Comparison of ENCODE assay signal across 9 mouse cellular contexts in genomic region chr5:111890800-111891199, GRCm38 (mm10).
DNase-seq lines count a peak whose midpoint lies in the region; ATAC-seq lines count a peak whose summit lies in the region.
"Had no signal": no experiment of that assay in that cellular context is flagged by ENCODE, and none has a peak within 500 bp of the region (broad histone marks: within the 10 kb centered on the region; RNA-seq: fewer than 3 reads in every experiment).

No protein-coding gene starts in this region.

- H3K27ac ChIP-seq in hindbrain, embryonic 10.5 days, result peak overlapping the region; percentile 88
- H3K27ac ChIP-seq in hindbrain, embryonic 13.5 days, result no peak overlapping the region
- peak overlapping the region; percentile 98 for H3K27ac ChIP-seq in embryonic facial prominence, embryonic 13.5 days
- H3K27ac ChIP-seq in heart, embryonic 11.5 days (ENCODE audit: low read depth, low read length), result peak overlapping the region; percentile 68
- H3K27ac ChIP-seq in kidney, embryonic 16.5 days (ENCODE audit: low read length), result peak overlapping the region; percentile 78

- peaks cover 10% of the 10 kb centered on the region; the same call in 1 of the 2 replicates for H3K27me3 ChIP-seq in hindbrain, embryonic 10.5 days (ENCODE audit: insufficient read depth, poor library complexity, severe bottlenecking)
- H3K27me3 ChIP-seq in hindbrain, embryonic 13.5 days, result peaks cover 9% of the 10 kb centered on the region; the same call in 1 of the 2 replicates
- H3K27me3 ChIP-seq in embryonic facial prominence, embryonic 13.5 days, result no peaks in the 10 kb centered on the region
- H3K27me3 ChIP-seq in heart, embryonic 11.5 days (ENCODE audit: control insufficient read depth, insufficient read depth, low read length), result peaks cover 4% of the 10 kb centered on the region; the same call in 1 of the 2 replicates
- peaks cover 30% of the 10 kb centered on the region for H3K27me3 ChIP-seq in kidney, embryonic 16.5 days (ENCODE audit: insufficient read depth, low read length)
- H3K27me3 ChIP-seq: CH12.LX had no signal

- ATAC-seq in hindbrain, embryonic 13.5 days (ENCODE audit: low FRiP score), result no peak
- peak; percentile 78 for ATAC-seq in embryonic facial prominence, embryonic 13.5 days (ENCODE audit: insufficient number of reproducible peaks, insufficient read depth, low FRiP score, low TSS enrichment, low read depth)
- 0 out of 2 replicates have a peak, but pooled peaks have one; percentile 18 for ATAC-seq in heart, embryonic 11.5 days (replicated peaks; ENCODE audit: insufficient number of reproducible peaks, low FRiP score, low TSS enrichment)
- peak; percentile 69 for ATAC-seq in kidney, embryonic 16.5 days (ENCODE audit: low FRiP score, low TSS enrichment)
- ATAC-seq in CD4-positive, CD25-positive, alpha-beta regulatory T cell, adult 4 months, result no peak

- DNase-seq in hindbrain, embryonic 10.5 days (ENCODE audit: low spot score), result peak; percentile 58
- DNase-seq in lung, postnatal 36 days, result peak; percentile 79
- DNase-seq in B cell, adult 2 months, result no peak

- no peak overlapping the region for H3K9ac ChIP-seq in hindbrain, embryonic 13.5 days
- no peak overlapping the region for H3K9ac ChIP-seq in embryonic facial prominence, embryonic 13.5 days
- H3K9ac ChIP-seq in heart, embryonic 11.5 days (ENCODE audit: low read depth, low read length), result no peak overlapping the region
- no peak overlapping the region for H3K9ac ChIP-seq in kidney, embryonic 16.5 days (replicated peaks; ENCODE audit: low read length)

- WGBS in hindbrain, embryonic 10.5 days, result 59% methylated on average over 7 of the region's 7 CpGs
- 53% methylated on average over 7 of the region's 7 CpGs for WGBS in hindbrain, embryonic 13.5 days
- WGBS in embryonic facial prominence, embryonic 13.5 days, result 3% methylated on average over 7 of the region's 7 CpGs
- WGBS in heart, embryonic 11.5 days (ENCODE audit: insufficient replicate concordance), result 46% methylated on average over 7 of the region's 7 CpGs
- 37% methylated on average over 7 of the region's 7 CpGs for WGBS in kidney, embryonic 16.5 days

- no peak overlapping the region for H3K4me3 ChIP-seq in hindbrain, embryonic 10.5 days
- H3K4me3 ChIP-seq in hindbrain, embryonic 13.5 days, result no peak overlapping the region
- H3K4me3 ChIP-seq in embryonic facial prominence, embryonic 13.5 days, result no peak overlapping the region
- H3K4me3 ChIP-seq in heart, embryonic 11.5 days (ENCODE audit: low read depth, low read length), result no peak overlapping the region
- no peak overlapping the region for H3K4me3 ChIP-seq in kidney, embryonic 16.5 days (ENCODE audit: low read length)

- no peaks in the 10 kb centered on the region for H3K36me3 ChIP-seq in hindbrain, embryonic 10.5 days
- no peaks in the 10 kb centered on the region for H3K36me3 ChIP-seq in hindbrain, embryonic 13.5 days
- no peaks in the 10 kb centered on the region for H3K36me3 ChIP-seq in embryonic facial prominence, embryonic 13.5 days
- H3K36me3 ChIP-seq in heart, embryonic 11.5 days (ENCODE audit: control insufficient read depth, insufficient read depth, low read length), result no peaks in the 10 kb centered on the region
- no peaks in the 10 kb centered on the region for H3K36me3 ChIP-seq in kidney, embryonic 16.5 days (ENCODE audit: insufficient read depth, low read length)

- H3K9me3 ChIP-seq in hindbrain, embryonic 10.5 days, result no peaks in the 10 kb centered on the region
- H3K9me3 ChIP-seq in hindbrain, embryonic 13.5 days, result no peaks in the 10 kb centered on the region
- no peaks in the 10 kb centered on the region for H3K9me3 ChIP-seq in embryonic facial prominence, embryonic 13.5 days
- H3K9me3 ChIP-seq in heart, embryonic 11.5 days (replicated peaks; ENCODE audit: control insufficient read depth, low read length), result no peaks in the 10 kb centered on the region
- no peaks in the 10 kb centered on the region for H3K9me3 ChIP-seq in kidney, embryonic 16.5 days (ENCODE audit: low read length)

- no peak overlapping the region for H3K4me2 ChIP-seq in hindbrain, embryonic 13.5 days
- peak overlapping the region; percentile 32; the same call in 1 of the 2 replicates for H3K4me2 ChIP-seq in embryonic facial prominence, embryonic 13.5 days
- H3K4me2 ChIP-seq in heart, embryonic 11.5 days, result no peak overlapping the region
- H3K4me2 ChIP-seq in kidney, embryonic 16.5 days (replicated peaks; ENCODE audit: low read depth, low read length), result no peak overlapping the region

- peaks cover 80% of the 10 kb centered on the region for H3K4me1 ChIP-seq in hindbrain, embryonic 10.5 days (replicated peaks)
- peaks cover 63% of the 10 kb centered on the region for H3K4me1 ChIP-seq in hindbrain, embryonic 13.5 days (replicated peaks)
- peaks cover 90% of the 10 kb centered on the region for H3K4me1 ChIP-seq in embryonic facial prominence, embryonic 13.5 days
- H3K4me1 ChIP-seq in heart, embryonic 11.5 days (ENCODE audit: control insufficient read depth, insufficient read depth, low read length), result peaks cover 17% of the 10 kb centered on the region
- peaks cover 34% of the 10 kb centered on the region for H3K4me1 ChIP-seq in kidney, embryonic 16.5 days (ENCODE audit: insufficient read depth, low read length)

Comparison
In these comparisons a context has a peak if more than half of its experiments do, and no peak if none do; other contexts are left out.
1. DNase-seq: peak in hindbrain, embryonic 10.5 days (single experiment) and lung, postnatal 36 days (single experiment); none in B cell, adult 2 months (0 of 2).
2. ATAC-seq: peak in embryonic facial prominence, embryonic 13.5 days (single experiment), heart, embryonic 11.5 days (single experiment) and kidney, embryonic 16.5 days (single experiment); none in hindbrain, embryonic 13.5 days (single experiment) and CD4-positive, CD25-positive, alpha-beta regulatory T cell, adult 4 months (single experiment).